Mouse (Mus musculus): ENCODE results near the gene Lcn2.

- TF ChIP-seq CTCF (IDR thresholded peaks at IDR 0.05; ENCODE audit: low read depth) (no peak), EP300 (IDR thresholded peaks at IDR 0.05; ENCODE audit: low read depth) (no peak)
Observed at GRCm38 (mm10) chr2:32415801-32416200, 27.7 kb upstream of the Lcn2 start.
